Comparison of ENCODE assay signal across 12 mouse cellular contexts in the genomic region with DNA sequence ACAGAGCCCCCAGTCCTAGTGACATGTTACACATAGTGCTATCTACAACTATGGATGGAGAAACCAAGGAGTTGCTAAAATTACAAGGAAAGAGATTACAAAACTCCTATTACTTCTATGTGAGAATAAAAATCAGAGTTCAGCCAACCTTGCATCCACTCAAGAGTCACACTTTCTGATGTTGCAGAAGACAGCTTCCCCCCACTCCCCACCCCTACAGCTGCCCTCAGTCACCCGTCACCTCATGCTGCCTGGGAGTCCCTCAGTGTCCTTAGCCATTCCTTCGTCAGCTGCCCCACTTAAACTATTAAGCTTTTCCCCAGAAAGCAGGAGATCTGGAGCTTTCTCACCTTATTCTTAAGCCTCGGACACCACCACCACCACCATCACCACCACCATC.
"Had no signal": no experiment of that assay in that cellular context is flagged by ENCODE, and none has a peak within 500 bp of the region (broad histone marks: within the 10 kb centered on the region; RNA-seq: fewer than 3 reads in every experiment).

No protein-coding gene starts in this region.

- H3K4me2 ChIP-seq: liver, embryonic 11.5 days; liver, embryonic 15.5 days; midbrain, embryonic 12.5 days; neural tube, embryonic 12.5 days had no signal

- H3K9ac ChIP-seq: liver, embryonic 15.5 days; midbrain, embryonic 12.5 days; neural tube, embryonic 12.5 days had no signal

- ATAC-seq: inflammation-experienced regulatory T-cells, adult 6 months; intestine, postnatal 0 days had no signal

- H3K9me3 ChIP-seq: limb, embryonic 10.5 days; liver, embryonic 15.5 days; midbrain, embryonic 12.5 days; neural tube, embryonic 12.5 days had no signal

- H3K27me3 ChIP-seq: liver, embryonic 15.5 days; midbrain, embryonic 12.5 days; neural tube, embryonic 12.5 days had no signal

- H3K4me3 ChIP-seq: limb, embryonic 10.5 days; liver, embryonic 15.5 days; midbrain, embryonic 12.5 days; neural tube, embryonic 12.5 days had no signal

- H3K27ac ChIP-seq: limb, embryonic 10.5 days; liver, embryonic 15.5 days; midbrain, embryonic 12.5 days; neural tube, embryonic 12.5 days had no signal

- DNase-seq: kidney, adult 8-10 months; kidney, postnatal 25 days; right cerebral cortex, postnatal 4 days; spleen, adult 18-20 months; thymus, postnatal 4 days had no signal
